Mouse (Mus musculus): ENCODE results near the gene Vmn1r174.
"Not testable (repeated sequence)": the region's sequence is repeated elsewhere in the genome, so short reads cannot be mapped to it uniquely, and the experiment has no call there.

Vmn1r174 gene

DNA sequence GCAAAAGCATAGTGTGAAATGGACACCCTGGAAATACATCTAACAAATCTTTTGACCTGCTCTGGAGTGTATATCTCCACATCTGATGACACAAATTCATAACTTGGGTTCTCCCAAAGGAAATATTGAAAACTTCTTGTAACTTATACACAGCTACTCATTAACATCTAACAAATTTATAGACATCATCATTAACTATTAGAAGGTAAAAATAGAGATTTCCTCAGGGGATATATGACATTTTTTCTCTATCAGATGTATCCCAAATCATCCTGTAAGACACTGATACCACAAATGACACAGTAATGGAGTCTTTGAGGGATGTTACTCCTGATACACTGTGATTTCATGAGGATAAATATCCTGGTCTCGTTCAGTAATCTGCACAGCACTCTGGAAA is at the start of gene Vmn1r174:
Vmn1r174 (plus strand) TSS at position 301 of the 400 bp plus-strand sequence.
- DNase-seq (ENCODE audit: low read depth, low spot score) = not testable (repeated sequence)

DNA sequence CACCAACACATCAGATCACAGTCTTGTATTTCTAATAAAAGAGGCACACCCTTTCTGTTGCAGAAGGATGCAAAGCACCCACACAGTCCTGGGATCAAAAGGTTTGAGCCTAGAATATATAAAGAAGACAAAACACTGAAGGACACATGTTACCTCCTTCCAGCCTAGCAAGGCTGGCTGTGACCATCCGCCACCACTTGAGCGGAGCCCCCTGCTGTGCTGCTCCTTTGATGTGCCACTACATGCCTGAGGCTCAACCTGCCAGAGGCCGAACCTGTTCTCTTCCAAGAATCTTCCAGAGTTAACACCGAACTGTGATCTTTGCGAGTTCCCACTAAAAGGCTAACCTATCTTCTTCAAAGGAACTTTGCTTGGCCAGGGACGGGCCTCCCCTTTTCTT is 32.5 kb downstream of the Vmn1r174 start:
- DNase-seq (ENCODE audit: low read depth, low spot score) = no peak

- DNase-seq (ENCODE audit: low read depth, low spot score) = not testable (repeated sequence)
These were observed 58.5 kb downstream of the Vmn1r174 start, which contains the start of gene Vmn1r175 for GRCm38 (mm10) chr7:23810543-23810942. Gene Vmn1r175 (minus strand): TSS chr7:23810643.

Data from CD4-positive helper T cell, adult 2 months (primary cell).